Mouse (Mus musculus) brown adipose tissue, adult 24 weeks (tissue): ENCODE results near the gene Ryr3. TPM values are rescaled to one million over a fixed set of nuclear protein-coding genes. Genes with fewer than 3 reads are reported as not detected.

Source experiments
- H3K27ac ChIP-seq: fragments of 200-500 bp; replicated peaks from 2 replicates; pipeline ENCODE4 v1.5.1; 2012; ENCODE audit warnings: low read depth, mild to moderate bottlenecking, low read length
- H3K4me1 ChIP-seq: fragments of 200-500 bp; 2 replicates; pipeline ENCODE4 v1.6.1; 2012; ENCODE audit warnings: low read length, mixed read lengths; ENCODE audit not compliant: control insufficient read depth, insufficient read depth, insufficient read length
- H3K4me3 ChIP-seq: fragments of 200-500 bp; 2 replicates; pipeline ENCODE4 v1.5.1; 2012; ENCODE audit warnings: low read depth, mild to moderate bottlenecking, low read length, moderate library complexity; ENCODE audit not compliant: insufficient read depth
- polyA plus RNA-seq: library from polyadenylated mRNA; stranded (reverse); fragments of >200 nt; gene quantifications from 2 replicates; pipeline ENCODE4 v1.2.4, GENCODE M21; 2012; ENCODE audit not compliant: missing spikeins, insufficient read depth, insufficient read length

The Ryr3 gene
- polyA plus RNA-seq, result not detected in 2 replicates

- Histone ChIP-seq H3K4me3 (no peak within 1 kb of the TSS), H3K4me1 (no peaks in the 10 kb centered on the region), H3K27ac (no peak within 1 kb of the TSS)
These were observed at the start of gene Ryr3 for GRCm38 (mm10) chr2:113216746-113217461. Ryr3 (minus strand) TSS chr2:113217096.

GRCm38 (mm10) chr2:113238871-113239270, 22.0 kb upstream of the Ryr3 start:
- H3K27ac ChIP-seq, result no peak overlapping the region
- H3K4me1 ChIP-seq, result no peaks in the 10 kb centered on the region
- H3K4me3 ChIP-seq, result no peak overlapping the region

GRCm38 (mm10) chr2:113236993-113237392, 20.1 kb upstream of the Ryr3 start:
- H3K4me3 ChIP-seq, result no peak overlapping the region
- H3K4me1 ChIP-seq, result no peaks in the 10 kb centered on the region
- no peak overlapping the region for H3K27ac ChIP-seq

- Histone ChIP-seq H3K4me1 (no peaks in the 10 kb centered on the region), H3K4me3 (no peak overlapping the region)
These were observed 17.7 kb upstream of the Ryr3 start for GRCm38 (mm10) chr2:113234559-113234958.

GRCm38 (mm10) chr2:113233356-113233755, 16.5 kb upstream of the Ryr3 start:
- Histone ChIP-seq H3K4me1 (no peaks in the 10 kb centered on the region), H3K27ac (no peak overlapping the region), H3K4me3 (no peak overlapping the region)

More at GRCm38 (mm10) chr2:113234559-113234958, 17.7 kb upstream of the Ryr3 start:
- no peak overlapping the region for H3K27ac ChIP-seq

GRCm38 (mm10) chr2:113216105-113216745, 671 bp downstream of the Ryr3 start:
- no peaks in the 10 kb centered on the region for H3K4me1 ChIP-seq
- no peak overlapping the region for H3K27ac ChIP-seq
- no peak overlapping the region for H3K4me3 ChIP-seq

GRCm38 (mm10) chr2:113210023-113210422, 6.9 kb downstream of the Ryr3 start:
- no peak overlapping the region for H3K4me3 ChIP-seq

GRCm38 (mm10) chr2:113209263-113209662, 7.6 kb downstream of the Ryr3 start:
- Histone ChIP-seq H3K4me3 (no peak overlapping the region), H3K4me1 (no peaks in the 10 kb centered on the region), H3K27ac (no peak overlapping the region)

More at GRCm38 (mm10) chr2:113210023-113210422, 6.9 kb downstream of the Ryr3 start:
- H3K27ac ChIP-seq, result no peak overlapping the region
- H3K4me1 ChIP-seq, result no peaks in the 10 kb centered on the region

- H3K27ac ChIP-seq, result no peak overlapping the region
- no peaks in the 10 kb centered on the region for H3K4me1 ChIP-seq
- H3K4me3 ChIP-seq, result no peak overlapping the region
These were observed 14.0 kb downstream of the Ryr3 start for GRCm38 (mm10) chr2:113202857-113203256.

- H3K4me3 ChIP-seq, result no peak overlapping the region
- no peak overlapping the region for H3K27ac ChIP-seq
- no peaks in the 10 kb centered on the region for H3K4me1 ChIP-seq
These were observed 17.7 kb downstream of the Ryr3 start for GRCm38 (mm10) chr2:113199030-113199679.

- Histone ChIP-seq H3K4me3 (no peak overlapping the region), H3K4me1 (no peaks in the 10 kb centered on the region), H3K27ac (no peak overlapping the region)
These were observed 29.7 kb downstream of the Ryr3 start for GRCm38 (mm10) chr2:113187158-113187557.

GRCm38 (mm10) chr2:113181701-113182100, 35.2 kb downstream of the Ryr3 start:
- Histone ChIP-seq H3K27ac (no peak overlapping the region), H3K4me3 (no peak overlapping the region), H3K4me1 (no peaks in the 10 kb centered on the region)

GRCm38 (mm10) chr2:113178047-113178446, 38.8 kb downstream of the Ryr3 start:
- no peak overlapping the region for H3K27ac ChIP-seq
- no peak overlapping the region for H3K4me3 ChIP-seq
- no peaks in the 10 kb centered on the region for H3K4me1 ChIP-seq

- Histone ChIP-seq H3K4me3 (no peak overlapping the region), H3K27ac (no peak overlapping the region), H3K4me1 (no peaks in the 10 kb centered on the region)
These were observed 40.6 kb downstream of the Ryr3 start for GRCm38 (mm10) chr2:113176337-113176736.

GRCm38 (mm10) chr2:113168096-113168495, 48.8 kb downstream of the Ryr3 start:
- H3K4me3 ChIP-seq, result no peak overlapping the region

More at GRCm38 (mm10) chr2:113168096-113168495, 48.8 kb downstream of the Ryr3 start:
- Histone ChIP-seq H3K27ac (no peak overlapping the region), H3K4me1 (no peaks in the 10 kb centered on the region)
